ENCODE assay signal across 15 mouse cellular contexts in genomic region chr6:65034661-65035060, GRCm38 (mm10).
"Had no signal": no experiment of that assay in that cellular context is flagged by ENCODE, and none has a peak within 500 bp of the region (broad histone marks: within the 10 kb centered on the region; RNA-seq: fewer than 3 reads in every experiment).

No protein-coding gene starts in this region.

- H3K4me1 ChIP-seq: neural tube, embryonic 15.5 days; stomach, embryonic 15.5 days had no signal

- H3K27ac ChIP-seq: neural tube, embryonic 15.5 days; stomach, embryonic 15.5 days; stomach, postnatal 0 days had no signal

- H3K9ac ChIP-seq: neural tube, embryonic 15.5 days; stomach, embryonic 15.5 days had no signal

- DNase-seq: retina, postnatal 1 day; right cerebral cortex, adult 18-20 months; right cerebral cortex, postnatal 14 days; right cerebral cortex, postnatal 25 days; right cerebral cortex, postnatal 4 days; spleen, adult 18-20 months; thymus, adult 18-20 months; thymus, adult 2 months; thymus, postnatal 14 days; thymus, postnatal 25 days; thymus, postnatal 36 days; thymus, postnatal 4 days had no signal

- H3K4me3 ChIP-seq: neural tube, embryonic 15.5 days; stomach, embryonic 15.5 days had no signal

- H3K9me3 ChIP-seq: neural tube, embryonic 15.5 days; stomach, embryonic 15.5 days had no signal

- H3K27me3 ChIP-seq: neural tube, embryonic 15.5 days; stomach, embryonic 15.5 days had no signal

- H3K36me3 ChIP-seq: neural tube, embryonic 15.5 days; stomach, embryonic 15.5 days had no signal

- H3K4me2 ChIP-seq: neural tube, embryonic 15.5 days; stomach, embryonic 15.5 days had no signal
